Mouse (Mus musculus): ENCODE measurements around the gene Zfp119b.

DNA sequence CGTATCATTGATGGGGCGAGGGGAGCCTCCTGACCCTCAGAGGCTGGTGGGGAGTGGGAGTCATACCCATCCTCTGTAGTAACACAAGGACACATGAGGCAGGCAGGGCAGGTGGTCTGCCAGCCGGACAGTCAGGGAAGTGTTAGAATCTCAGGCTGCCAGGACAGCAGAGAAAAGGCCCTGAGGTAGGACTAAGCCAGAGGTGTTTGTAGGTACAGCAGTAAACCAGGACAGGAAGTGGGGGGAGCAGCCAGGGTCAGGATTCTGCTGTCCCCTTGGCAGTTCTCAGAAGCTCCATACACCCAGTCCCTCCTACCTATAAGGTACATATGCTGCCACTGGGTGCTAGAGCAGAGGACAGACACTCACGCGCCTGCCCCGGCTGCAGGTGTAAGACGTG, 12.3 kb upstream of the Zfp119b start:
- no peak for TF ChIP-seq HCFC1 (IDR thresholded peaks at IDR 0.05; ENCODE audit: low read depth, low read length)
- no peak for TF ChIP-seq CTCF (IDR thresholded peaks at IDR 0.05 in 2 of 3, conservative IDR thresholded peaks at IDR 0.05 in 1 of 3; ENCODE audit: control insufficient read depth in 1 of 3, insufficient read depth in 1 of 3, low read depth in 2 of 3, low read length in 3 of 3, poor library complexity in 1 of 3, severe bottlenecking in 1 of 3)
- no peak for TF ChIP-seq EP300 (IDR thresholded peaks at IDR 0.05; ENCODE audit: low read depth in 1 of 2, low read length in 2 of 2)
- no peak for TF ChIP-seq POLR2A (IDR thresholded peaks at IDR 0.05; ENCODE audit: control insufficient read depth in 1 of 2, insufficient read depth in 1 of 2, low read depth in 1 of 2, low read length in 2 of 2, poor library complexity in 1 of 2)
- TF ChIP-seq SMC3 (IDR thresholded peaks at IDR 0.05; ENCODE audit: low read depth, low read length): no peak
- TF ChIP-seq CHD2 (IDR thresholded peaks at IDR 0.05; ENCODE audit: low read length): no peak
- TF ChIP-seq BHLHE40 (IDR thresholded peaks at IDR 0.05; ENCODE audit: borderline replicate concordance, low read depth, low read length): no peak
- no peak for TF ChIP-seq GATA1 (IDR thresholded peaks at IDR 0.05; ENCODE audit: low read depth, low read length)

Data from MEL (cell line).